Mouse (Mus musculus): ENCODE measurements at regions not wholly inside any gene's neighbourhood (a gene's known extent, or its start where the extent isn't known, plus 50 kb on each side); places are given as distances from the start of the nearest gene placed in this dataset.

DNA sequence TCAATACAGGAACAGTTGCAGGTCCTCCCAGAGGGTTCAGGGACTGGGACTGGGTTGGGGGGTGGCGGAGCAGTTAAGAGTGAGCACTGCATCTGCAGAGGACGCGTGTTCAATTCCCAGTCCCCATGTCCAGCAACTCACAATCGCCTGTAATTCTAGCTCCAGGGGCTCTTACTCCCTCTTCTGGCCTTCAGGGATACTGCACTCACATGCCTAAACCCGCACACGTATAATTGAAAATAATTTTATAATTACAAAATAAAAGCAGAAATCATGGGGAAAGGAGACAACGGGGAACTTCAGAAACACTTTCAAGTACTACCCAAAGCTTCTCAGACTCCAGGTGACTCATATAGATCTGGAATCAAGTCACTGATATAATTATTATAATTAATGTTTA is 448.8 kb downstream of the Zfp536 start:
- no peak for DNase-seq (ENCODE audit: extremely low spot score in 1 of 2, low spot score in 1 of 2)

DNA sequence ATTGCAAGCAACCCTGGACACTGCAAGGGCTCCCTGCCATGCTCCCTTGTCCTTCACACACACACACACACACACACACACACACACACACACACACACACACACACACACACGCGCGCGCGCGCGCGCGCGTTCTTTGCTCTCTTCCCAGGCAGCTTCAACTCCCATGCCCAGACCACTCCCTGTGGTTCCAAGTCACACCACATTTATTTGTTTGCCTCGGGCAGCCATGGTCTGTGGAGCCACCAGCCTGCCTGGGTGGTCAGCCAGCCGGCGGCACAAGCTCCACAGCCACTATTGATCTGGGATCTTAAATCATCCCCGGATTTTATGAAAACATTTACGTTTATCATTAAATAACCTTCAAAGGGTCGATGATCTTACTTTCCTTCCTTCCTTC is 440.0 kb downstream of the Zfp536 start:
- DNase-seq (ENCODE audit: extremely low spot score in 1 of 2, low spot score in 1 of 2): no peak

- DNase-seq (ENCODE audit: extremely low spot score in 1 of 2, low spot score in 1 of 2): no peak
These were observed 438.2 kb downstream of the Zfp536 start for GRCm38 (mm10) chr7:37335212-37335611.

DNA sequence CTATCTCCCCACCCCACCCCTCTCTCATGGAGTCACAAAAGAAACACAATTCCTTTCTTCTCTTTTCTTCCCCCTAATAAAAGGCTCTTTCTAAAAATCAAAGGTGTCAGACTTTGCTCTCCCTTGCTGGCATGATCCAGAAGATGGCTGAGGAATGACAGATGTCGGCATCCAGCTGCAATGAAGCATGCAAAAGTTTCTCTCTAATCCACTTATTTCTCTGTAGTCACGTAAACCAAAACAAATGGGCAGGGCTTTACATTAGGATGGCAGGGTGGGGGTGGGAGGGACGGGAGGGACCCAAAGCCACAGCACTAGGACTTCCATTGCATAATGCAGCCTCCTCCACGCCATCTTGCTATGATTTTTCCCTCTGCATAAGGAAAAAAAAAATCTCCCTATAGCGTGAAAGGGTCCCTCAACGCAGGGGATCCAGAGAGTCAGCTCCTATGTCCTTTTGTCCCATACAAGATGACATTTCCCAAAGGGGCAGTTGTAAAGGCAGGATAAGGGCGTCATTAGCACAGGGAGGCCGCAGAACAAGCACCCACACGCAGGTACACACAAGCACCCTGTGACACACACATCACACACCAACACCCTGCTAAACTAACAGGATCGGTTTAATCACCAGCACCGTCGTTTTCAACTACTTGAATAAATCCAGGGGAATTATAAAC is 437.1 kb downstream of the Zfp536 start:
- DNase-seq (ENCODE audit: extremely low spot score in 1 of 2, low spot score in 1 of 2): no peak

DNA sequence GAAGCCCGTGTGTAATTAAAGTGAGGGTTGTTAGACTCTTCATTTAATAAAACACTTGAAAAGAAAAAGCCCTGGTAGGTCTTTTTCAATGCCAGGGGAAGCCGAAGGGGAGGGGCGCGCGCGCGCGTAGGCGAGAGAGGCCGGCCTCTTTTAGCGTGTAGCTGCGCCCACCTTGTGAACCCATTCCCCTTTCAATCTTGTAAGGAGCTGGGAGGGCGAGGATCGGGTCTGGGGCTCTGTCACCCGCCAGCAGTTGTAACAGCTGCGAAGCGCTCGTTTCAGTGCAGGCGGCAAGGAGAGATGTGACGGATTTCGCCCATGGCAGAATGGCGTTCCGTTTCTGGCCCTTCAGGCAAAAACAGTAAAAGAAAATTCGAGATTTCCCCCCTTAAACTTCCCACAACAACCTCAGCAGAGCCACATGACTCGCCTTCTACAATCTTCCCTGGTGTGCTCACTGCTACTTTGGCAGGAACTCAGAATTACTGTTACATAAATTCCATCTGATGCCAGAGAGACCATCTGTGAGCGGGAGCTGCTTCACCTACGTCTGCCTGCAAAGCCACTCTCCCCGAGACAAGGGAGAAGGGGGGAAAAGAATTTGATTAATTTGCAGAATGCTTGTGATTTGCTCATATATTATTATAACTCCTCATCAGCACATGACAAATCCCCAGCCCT is 436.4 kb downstream of the Zfp536 start:
- DNase-seq (ENCODE audit: extremely low spot score in 1 of 2, low spot score in 1 of 2): peak; percentile 86 to 94

- no peak for DNase-seq (ENCODE audit: extremely low spot score in 1 of 2, low spot score in 1 of 2)
These were observed 435.8 kb downstream of the Zfp536 start for GRCm38 (mm10) chr7:37337616-37338015.

- DNase-seq (ENCODE audit: extremely low spot score in 1 of 2, low spot score in 1 of 2): no peak
These were observed 435.4 kb downstream of the Zfp536 start for GRCm38 (mm10) chr7:37338067-37338501.

GRCm38 (mm10) chr7:37342613-37343012 is 430.8 kb downstream of the Zfp536 start:
- no peak for DNase-seq (ENCODE audit: extremely low spot score in 1 of 2, low spot score in 1 of 2)

GRCm38 (mm10) chr7:37343021-37343593 is 430.3 kb downstream of the Zfp536 start:
- DNase-seq (ENCODE audit: extremely low spot score in 1 of 2, low spot score in 1 of 2): no peak

DNA sequence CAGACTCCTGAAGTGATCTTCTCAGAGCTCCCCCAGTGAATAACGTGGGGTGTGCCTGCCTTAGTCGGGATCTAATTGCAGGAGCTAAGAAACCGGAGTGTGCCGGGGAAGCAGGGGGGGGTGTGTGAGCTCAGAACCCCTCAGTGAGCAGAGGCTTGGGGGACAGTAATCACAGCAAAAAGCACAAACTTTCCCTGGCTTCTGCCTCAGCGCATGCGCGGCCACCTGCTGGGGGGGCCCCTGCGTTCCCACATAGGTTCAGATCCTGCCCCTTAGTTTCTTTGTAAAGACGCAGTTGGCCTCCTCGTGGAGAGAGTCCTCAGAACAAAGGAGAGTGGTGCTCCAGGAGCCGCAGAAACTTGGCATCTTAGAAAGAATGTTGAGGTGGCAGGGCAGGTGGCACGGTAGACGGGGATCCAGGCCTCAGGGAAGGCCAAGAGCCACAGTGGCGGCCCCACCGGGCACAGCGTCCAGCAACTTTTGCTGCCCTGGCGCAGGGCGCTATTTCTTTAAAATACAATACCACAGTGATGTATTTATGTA is 429.7 kb downstream of the Zfp536 start:
- DNase-seq (ENCODE audit: extremely low spot score in 1 of 2, low spot score in 1 of 2): no peak

GRCm38 (mm10) chr7:37346041-37346440 is 427.4 kb downstream of the Zfp536 start:
- DNase-seq (ENCODE audit: extremely low spot score in 1 of 2, low spot score in 1 of 2): peak; percentile 64 to 91

DNA sequence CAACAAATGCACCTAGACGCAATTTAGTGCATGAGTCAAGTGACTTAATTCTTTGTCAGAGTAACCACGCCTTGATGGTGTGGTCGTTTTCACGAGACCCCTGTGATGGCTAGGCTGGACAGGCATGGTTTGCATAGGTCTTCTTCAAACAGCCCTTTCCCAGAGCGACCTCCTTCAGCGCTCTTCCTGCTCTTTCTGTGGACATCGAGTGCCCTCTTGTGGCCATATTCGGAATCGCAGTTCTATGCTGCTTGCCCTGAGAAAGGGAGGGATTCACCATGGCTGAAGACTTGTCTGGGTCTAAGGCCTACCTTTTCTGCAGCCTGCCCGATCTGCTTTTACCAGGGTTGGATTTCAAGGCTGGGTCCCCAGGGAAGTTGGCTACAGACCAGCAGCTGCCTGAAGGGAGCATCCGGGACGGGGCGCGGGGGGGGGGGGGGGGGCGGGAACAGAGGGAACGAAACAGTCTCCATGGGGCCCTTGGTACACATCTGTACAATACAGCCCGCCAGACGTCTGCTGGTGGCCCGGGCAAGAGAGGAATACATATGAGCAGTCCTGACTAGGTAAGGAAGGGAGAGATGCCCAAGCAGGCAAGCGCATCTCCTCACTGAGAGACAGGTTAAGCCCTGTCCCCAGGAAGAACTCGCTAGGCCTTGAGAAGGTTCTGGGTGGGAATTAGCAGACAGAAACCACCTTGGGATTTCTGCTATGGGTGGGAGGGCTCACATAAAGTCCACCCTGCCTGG is 415.6 kb downstream of the Zfp536 start:
- peak; percentile 77 to 97 for DNase-seq (ENCODE audit: extremely low spot score in 1 of 2, low spot score in 1 of 2)

- no peak for DNase-seq (ENCODE audit: extremely low spot score in 1 of 2, low spot score in 1 of 2)
These were observed 414.9 kb downstream of the Zfp536 start for GRCm38 (mm10) chr7:37358492-37358891.

DNA sequence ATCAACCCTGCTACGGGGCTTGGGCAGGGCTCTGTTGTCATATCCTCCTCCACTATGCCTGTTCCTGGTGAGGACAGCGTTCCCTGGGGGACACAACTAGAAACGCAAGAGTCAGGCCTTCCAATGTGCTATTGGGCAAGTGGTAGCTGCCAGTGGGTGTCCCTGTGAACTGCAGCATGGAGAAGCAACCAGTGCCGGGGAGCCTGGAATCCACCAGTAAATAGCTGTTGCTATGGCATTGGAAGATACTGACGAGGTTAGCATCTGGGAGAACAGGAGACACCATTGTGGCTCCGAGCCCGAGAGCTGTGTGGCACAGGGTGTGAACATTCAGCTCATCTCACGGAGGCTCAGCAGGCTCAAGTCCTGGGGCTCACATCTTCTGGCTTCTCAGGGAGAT is 414.0 kb downstream of the Zfp536 start:
- no peak for DNase-seq (ENCODE audit: extremely low spot score in 1 of 2, low spot score in 1 of 2)

DNA sequence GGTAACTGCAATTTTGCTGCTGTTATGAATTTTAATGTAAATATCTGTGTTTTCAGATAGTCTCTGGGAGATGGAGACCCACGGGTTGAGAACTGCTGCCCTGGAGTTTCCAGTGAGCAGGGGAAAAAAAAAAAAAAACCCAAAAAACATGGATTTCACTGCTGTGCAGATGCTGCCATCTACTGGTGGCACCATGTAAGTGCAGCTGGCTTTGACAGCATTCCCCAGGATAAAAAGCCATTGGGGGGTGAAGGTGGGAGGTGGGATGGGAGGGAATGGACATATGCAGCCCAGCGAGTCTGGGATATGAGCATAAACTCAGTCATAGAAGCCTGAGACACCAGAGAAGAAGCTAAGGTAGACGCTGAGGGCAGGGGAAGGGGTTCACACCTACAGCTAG is 413.3 kb downstream of the Zfp536 start:
- peak in 1 of 2 experiments; percentile 52 for DNase-seq (ENCODE audit: extremely low spot score in 1 of 2, low spot score in 1 of 2)

- no peak for DNase-seq (ENCODE audit: extremely low spot score in 1 of 2, low spot score in 1 of 2)
These were observed 411.5 kb downstream of the Zfp536 start for GRCm38 (mm10) chr7:37361802-37362441.

GRCm38 (mm10) chr7:37362879-37363278 is 410.6 kb downstream of the Zfp536 start:
- DNase-seq (ENCODE audit: extremely low spot score in 1 of 2, low spot score in 1 of 2): no peak

- no peak for DNase-seq (ENCODE audit: extremely low spot score in 1 of 2, low spot score in 1 of 2)
These were observed 409.7 kb downstream of the Zfp536 start for GRCm38 (mm10) chr7:37363629-37364175.

DNA sequence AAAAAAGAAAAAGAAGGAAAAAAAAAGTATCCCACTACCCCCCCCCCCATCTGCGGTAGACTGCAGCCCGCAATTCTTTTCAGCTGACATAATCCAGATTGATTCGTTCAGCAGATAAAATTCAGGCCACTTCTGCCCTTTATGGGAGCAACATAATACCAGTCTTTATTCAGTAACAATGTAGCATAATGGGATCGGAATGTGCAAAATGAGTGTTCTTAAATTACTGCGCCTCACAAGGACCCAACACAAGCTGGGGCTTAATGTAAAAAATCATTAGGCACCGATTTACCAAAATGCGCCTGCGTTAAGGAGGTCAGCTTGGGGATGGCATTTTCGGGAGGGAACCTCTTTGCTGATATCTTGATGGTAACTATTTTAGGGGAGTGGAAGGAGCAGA is 409.2 kb downstream of the Zfp536 start:
- DNase-seq (ENCODE audit: extremely low spot score in 1 of 2, low spot score in 1 of 2): no peak

- no peak for DNase-seq (ENCODE audit: extremely low spot score in 1 of 2, low spot score in 1 of 2)
These were observed 407.4 kb downstream of the Zfp536 start for GRCm38 (mm10) chr7:37366006-37366405.
